Mouse (Mus musculus): ENCODE results near the gene Dclk2. TPM values are rescaled to one million over a fixed set of nuclear protein-coding genes. Genes with fewer than 3 reads are reported as not detected.

Dclk2 gene
- 100 to 1,000 TPM; 103 to 113 TPM for total RNA-seq (2021)
- long read RNA-seq, experiment 1, full-length matches to known transcripts: 4 of 94 reads
- long read RNA-seq, experiment 1, partial matches to known transcripts: 5 of 94 reads
- long read RNA-seq, experiment 1, other reads (novel, unspliced or antisense): 85 of 94 reads
- long read RNA-seq, experiment 2, partial matches to known transcripts: 13 of 162 reads
- long read RNA-seq, experiment 2, other reads (novel, unspliced or antisense): 146 of 162 reads

GRCm38 (mm10) chr3:86920343-86921083, at the start of gene Dclk2:
Gene Dclk2, minus strand, starts transcription at chr3:86920852.
- peak; percentile 72 to 79 for DNase-seq (ENCODE audit: low spot score in 2 of 2)
- no peak; the same call in 1 of the 2 replicates for TF ChIP-seq CTCF (conservative IDR thresholded peaks at IDR 0.05)
- Histone ChIP-seq H3K27ac (peak within 1 kb of the TSS; percentile 99), H3K4me3 (peak within 1 kb of the TSS; percentile 75)

- no peak overlapping the region for H3K27ac ChIP-seq
- DNase-seq (ENCODE audit: low spot score in 2 of 2): no peak
- no peak overlapping the region for H3K4me3 ChIP-seq
- TF ChIP-seq CTCF (conservative IDR thresholded peaks at IDR 0.05): no peak
Measured at GRCm38 (mm10) chr3:86962665-86963435, 42.2 kb upstream of the Dclk2 start.

GRCm38 (mm10) chr3:86961395-86961669, 40.7 kb upstream of the Dclk2 start:
- DNase-seq (ENCODE audit: low spot score in 2 of 2): no peak
- Histone ChIP-seq H3K4me3 (no peak overlapping the region), H3K27ac (no peak overlapping the region)
- no peak for TF ChIP-seq CTCF (conservative IDR thresholded peaks at IDR 0.05)

- H3K4me3 ChIP-seq: no peak overlapping the region
- no peak overlapping the region for H3K27ac ChIP-seq
- TF ChIP-seq CTCF (conservative IDR thresholded peaks at IDR 0.05): no peak
- no peak for DNase-seq (ENCODE audit: low spot score in 2 of 2)
Measured at GRCm38 (mm10) chr3:86960656-86961394, 40.2 kb upstream of the Dclk2 start.

- no peak for DNase-seq (ENCODE audit: low spot score in 2 of 2)
- Histone ChIP-seq H3K4me3 (no peak overlapping the region), H3K27ac (no peak overlapping the region)
- TF ChIP-seq CTCF (conservative IDR thresholded peaks at IDR 0.05): no peak
Measured at GRCm38 (mm10) chr3:86959088-86959487, 38.4 kb upstream of the Dclk2 start.

- Histone ChIP-seq H3K27ac (no peak overlapping the region), H3K4me3 (no peak overlapping the region)
- no peak for TF ChIP-seq CTCF (conservative IDR thresholded peaks at IDR 0.05)
- no peak for DNase-seq (ENCODE audit: low spot score in 2 of 2)
Measured at GRCm38 (mm10) chr3:86955376-86955775, 34.7 kb upstream of the Dclk2 start.

GRCm38 (mm10) chr3:86954521-86954920, 33.9 kb upstream of the Dclk2 start:
- no peak for TF ChIP-seq CTCF (conservative IDR thresholded peaks at IDR 0.05)
- no peak overlapping the region for H3K27ac ChIP-seq
- DNase-seq (ENCODE audit: low spot score in 2 of 2): no peak
- H3K4me3 ChIP-seq: no peak overlapping the region

GRCm38 (mm10) chr3:86953819-86954218, 33.2 kb upstream of the Dclk2 start:
- DNase-seq (ENCODE audit: low spot score in 2 of 2): no peak
- no peak overlapping the region for H3K27ac ChIP-seq
- TF ChIP-seq CTCF (conservative IDR thresholded peaks at IDR 0.05): peak; percentile 55
- H3K4me3 ChIP-seq: no peak overlapping the region

GRCm38 (mm10) chr3:86950652-86951051, 30.0 kb upstream of the Dclk2 start:
- no peak for TF ChIP-seq CTCF (conservative IDR thresholded peaks at IDR 0.05)
- DNase-seq (ENCODE audit: low spot score in 2 of 2): no peak
- H3K27ac ChIP-seq: no peak overlapping the region
- no peak overlapping the region for H3K4me3 ChIP-seq

GRCm38 (mm10) chr3:86936254-86936836, 15.7 kb upstream of the Dclk2 start:
- DNase-seq (ENCODE audit: low spot score in 2 of 2): peak; percentile 49 to 83
- Histone ChIP-seq H3K27ac (peak overlapping the region; percentile 11; the same call in 1 of the 2 replicates), H3K4me3 (no peak overlapping the region)
- no peak for TF ChIP-seq CTCF (conservative IDR thresholded peaks at IDR 0.05)

- no peak for DNase-seq (ENCODE audit: low spot score in 2 of 2)
- Histone ChIP-seq H3K4me3 (no peak overlapping the region), H3K27ac (no peak overlapping the region)
- no peak for TF ChIP-seq CTCF (conservative IDR thresholded peaks at IDR 0.05)
Measured at GRCm38 (mm10) chr3:86933446-86933845, 12.8 kb upstream of the Dclk2 start.

- H3K27ac ChIP-seq: no peak overlapping the region
- no peak overlapping the region for H3K4me3 ChIP-seq
- TF ChIP-seq CTCF (conservative IDR thresholded peaks at IDR 0.05): no peak
- no peak for DNase-seq (ENCODE audit: low spot score in 2 of 2)
Measured at GRCm38 (mm10) chr3:86923686-86924085, 3.0 kb upstream of the Dclk2 start.

All from layer of hippocampus, adult 2 months (tissue).